Mouse (Mus musculus): Measurements from ENCODE around the gene Mrgpra1. TPM values are rescaled to one million over a fixed set of nuclear protein-coding genes. Genes with fewer than 3 reads are reported as not detected.
"Not testable (repeated sequence)": the region's sequence is repeated elsewhere in the genome, so short reads cannot be mapped to it uniquely, and the experiment has no call there.

Gene Mrgpra1
- polyA plus RNA-seq, 1 experiment: 0.10 TPM

- TF ChIP-seq CTCF (IDR thresholded peaks at IDR 0.05; ENCODE audit: extremely low read depth, insufficient read length, insufficient replicate concordance, low read depth, low read length) (no peak), POLR2A (IDR thresholded peaks at IDR 0.05; ENCODE audit: low read depth, low read length) (no peak)
- Histone ChIP-seq H3K4me1 (ENCODE audit: control insufficient read depth, insufficient read depth, insufficient read length, low read length) (no peaks in the 10 kb centered on the region), H3K27me3 (ENCODE audit: control insufficient read depth, insufficient read depth, low read length) (no peaks in the 10 kb centered on the region), H3K4me3 (ENCODE audit: low read depth, low read length) (no peak overlapping the region), H3K36me3 (ENCODE audit: control insufficient read depth, insufficient read depth, low read length) (no peaks in the 10 kb centered on the region), H3K27ac (ENCODE audit: insufficient read depth, low read depth, low read length) (no peak overlapping the region)
- 92% methylated on average over 10 of the region's 10 CpGs for WGBS
Measured at GRCm38 (mm10) chr7:47309855-47310254, 44.2 kb downstream of the Mrgpra1 start.

GRCm38 (mm10) chr7:47304661-47305060 is 49.4 kb downstream of the Mrgpra1 start:
- not testable (repeated sequence) for H3K4me1 ChIP-seq (ENCODE audit: control insufficient read depth, insufficient read depth, insufficient read length, low read length); H3K27ac ChIP-seq (ENCODE audit: insufficient read depth, low read depth, low read length); H3K36me3 ChIP-seq (ENCODE audit: control insufficient read depth, insufficient read depth, low read length); H3K4me3 ChIP-seq (ENCODE audit: low read depth, low read length); H3K27me3 ChIP-seq (ENCODE audit: control insufficient read depth, insufficient read depth, low read length)
- 86% methylated on average over 5 of the region's 6 CpGs for WGBS

GRCm38 (mm10) chr7:47299612-47300011 is 54.4 kb downstream of the Mrgpra1 start:
- not testable (repeated sequence) for H3K36me3 ChIP-seq (ENCODE audit: control insufficient read depth, insufficient read depth, low read length); H3K4me3 ChIP-seq (ENCODE audit: low read depth, low read length); H3K4me1 ChIP-seq (ENCODE audit: control insufficient read depth, insufficient read depth, insufficient read length, low read length); H3K27me3 ChIP-seq (ENCODE audit: control insufficient read depth, insufficient read depth, low read length); H3K27ac ChIP-seq (ENCODE audit: insufficient read depth, low read depth, low read length)

Other genes with a start within 250 kb of the Mrgpra1 start
- 1.1 and 1.5 TPM in 2 replicates for gene Ptpn5, start 220.6 kb downstream of the Mrgpra1 start, polyA plus RNA-seq (2012; rRNA removed)
- not detected in 2 replicates for gene Mrgpra6, start 149.3 kb downstream of the Mrgpra1 start, polyA plus RNA-seq (2012; rRNA removed)
- not detected in 2 replicates for gene Mrgpra9, start 101.4 kb downstream of the Mrgpra1 start, polyA plus RNA-seq (2012; rRNA removed)
- 0.13 TPM in 1 of 2 replicates, not detected in the other for gene Mrgpra2a, start 97.9 kb upstream of the Mrgpra1 start, polyA plus RNA-seq (2012; rRNA removed)
- gene Mrgpra2b, start 174.6 kb upstream of the Mrgpra1 start, polyA plus RNA-seq (2012; rRNA removed): 0.13 and 0.15 TPM in 2 replicates
- gene Mrgpra3, start 247.1 kb upstream of the Mrgpra1 start, polyA plus RNA-seq (2012; rRNA removed): not detected in 2 replicates